Mouse (Mus musculus): ENCODE results near the gene Prkce. TPM values are rescaled to one million over a fixed set of nuclear protein-coding genes. Genes with fewer than 3 reads are reported as not detected.
A peak's percentile ranks its signal among the peaks of the same experiment; 100 is the strongest.

The Prkce gene
- polyA plus RNA-seq, 1 experiment from 2014 or later: 7.4 TPM

DNA sequence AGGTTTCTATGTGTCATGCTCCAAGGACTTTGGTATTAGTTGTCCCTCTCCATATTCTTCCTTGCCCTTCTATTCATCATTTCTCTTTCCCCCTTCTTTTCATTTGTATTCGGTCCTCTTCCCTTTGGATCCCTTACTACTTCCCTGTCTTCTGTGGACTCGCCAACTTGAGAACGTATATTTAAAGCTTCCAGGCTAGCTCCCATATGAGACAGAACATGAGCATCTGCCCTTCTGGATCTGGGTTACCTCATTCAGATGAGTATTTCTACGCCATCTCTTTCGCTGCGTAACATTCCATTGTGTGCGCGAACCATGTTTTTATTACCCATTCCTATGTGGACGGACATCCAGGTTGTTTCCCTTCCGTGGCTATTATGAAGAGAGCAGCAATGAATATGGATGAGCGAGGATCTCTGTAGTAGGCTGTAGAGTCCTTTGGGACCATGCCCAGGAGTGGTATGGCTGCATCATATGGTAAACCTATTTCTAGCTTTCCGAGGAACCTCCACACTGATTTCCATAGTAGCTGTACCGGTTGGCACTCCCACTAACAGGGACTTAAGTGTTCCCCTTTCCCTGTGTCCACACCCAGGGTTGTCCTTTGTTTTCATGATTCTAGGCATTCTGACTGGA is 152.5 kb downstream of the Prkce start:
- ATAC-seq (ENCODE audit: low FRiP score): no peak

GRCm38 (mm10) chr17:86322840-86323239 is 155.3 kb downstream of the Prkce start:
- no peaks in the 10 kb centered on the region for H3K9me3 ChIP-seq (ENCODE audit: control insufficient read depth, low read length)
- H3K4me2 ChIP-seq (replicated peaks; ENCODE audit: low read depth, low read length): no peak overlapping the region
- H3K27me3 ChIP-seq (ENCODE audit: control insufficient read depth, insufficient read depth, low read length): no peaks in the 10 kb centered on the region
- H3K9ac ChIP-seq (ENCODE audit: low read depth, low read length): no peak overlapping the region
- 86% methylated on average over 5 of the region's 5 CpGs for WGBS
- no peaks in the 10 kb centered on the region; the same call in 1 of the 2 replicates for H3K4me1 ChIP-seq (replicated peaks; ENCODE audit: control insufficient read depth, insufficient read depth, low read length)
- no peak overlapping the region for H3K27ac ChIP-seq (ENCODE audit: low read depth, low read length)
- ATAC-seq (ENCODE audit: low FRiP score): no peak
- no peak overlapping the region for H3K4me3 ChIP-seq (ENCODE audit: low read depth, low read length)
- no peak for DNase-seq (ENCODE audit: low spot score)
- H3K36me3 ChIP-seq (ENCODE audit: control insufficient read depth, insufficient read depth, low read length): no peaks in the 10 kb centered on the region

More for the DNA sequence above, 152.5 kb downstream of the Prkce start:
- Histone ChIP-seq H3K4me3 (ENCODE audit: low read depth, low read length) (no peak overlapping the region), H3K27ac (ENCODE audit: low read depth, low read length) (no peak overlapping the region), H3K9me3 (ENCODE audit: control insufficient read depth, low read length) (no peaks in the 10 kb centered on the region), H3K4me2 (replicated peaks; ENCODE audit: low read depth, low read length) (no peak overlapping the region), H3K36me3 (ENCODE audit: control insufficient read depth, insufficient read depth, low read length) (no peaks in the 10 kb centered on the region), H3K9ac (ENCODE audit: low read depth, low read length) (no peak overlapping the region), H3K27me3 (ENCODE audit: control insufficient read depth, insufficient read depth, low read length) (no peaks in the 10 kb centered on the region), H3K4me1 (replicated peaks; ENCODE audit: control insufficient read depth, insufficient read depth, low read length) (no peaks in the 10 kb centered on the region; the same call in 1 of the 2 replicates)
- WGBS: 88% methylated on average over 13 of the region's 13 CpGs
- no peak for DNase-seq (ENCODE audit: low spot score)

DNA sequence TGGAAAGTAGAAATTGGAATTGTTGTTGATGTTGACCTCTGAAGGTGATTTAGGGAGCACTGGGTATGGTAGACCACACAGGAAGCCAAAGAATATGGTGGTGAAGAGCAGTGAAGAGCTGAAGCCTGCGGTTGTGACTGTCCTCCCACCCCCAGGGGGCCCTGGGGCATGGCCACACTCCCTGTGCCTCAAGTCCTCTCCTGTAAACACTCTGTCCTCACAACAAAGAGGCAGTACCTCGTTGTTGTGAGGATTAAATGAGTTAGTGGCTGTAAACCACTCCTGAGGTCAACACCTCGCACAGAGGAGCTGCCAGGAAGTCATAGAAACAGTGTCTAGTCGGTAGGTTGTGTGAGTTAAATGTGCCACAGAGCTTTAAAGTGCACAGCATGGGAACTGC is 155.7 kb downstream of the Prkce start:
- WGBS: 54% methylated on average over 4 of the region's 4 CpGs
- Histone ChIP-seq H3K4me3 (ENCODE audit: low read depth, low read length) (no peak overlapping the region), H3K27ac (ENCODE audit: low read depth, low read length) (no peak overlapping the region), H3K4me1 (replicated peaks; ENCODE audit: control insufficient read depth, insufficient read depth, low read length) (no peaks in the 10 kb centered on the region; the same call in 1 of the 2 replicates), H3K9me3 (ENCODE audit: control insufficient read depth, low read length) (no peaks in the 10 kb centered on the region), H3K9ac (ENCODE audit: low read depth, low read length) (no peak overlapping the region), H3K4me2 (replicated peaks; ENCODE audit: low read depth, low read length) (no peak overlapping the region), H3K36me3 (ENCODE audit: control insufficient read depth, insufficient read depth, low read length) (no peaks in the 10 kb centered on the region), H3K27me3 (ENCODE audit: control insufficient read depth, insufficient read depth, low read length) (no peaks in the 10 kb centered on the region)
- no peak for DNase-seq (ENCODE audit: low spot score)
- no peak for ATAC-seq (ENCODE audit: low FRiP score)

GRCm38 (mm10) chr17:86323909-86324686 is 156.5 kb downstream of the Prkce start:
- Histone ChIP-seq H3K9me3 (ENCODE audit: control insufficient read depth, low read length) (no peaks in the 10 kb centered on the region), H3K36me3 (ENCODE audit: control insufficient read depth, insufficient read depth, low read length) (no peaks in the 10 kb centered on the region), H3K4me2 (replicated peaks; ENCODE audit: low read depth, low read length) (no peak overlapping the region), H3K27me3 (ENCODE audit: control insufficient read depth, insufficient read depth, low read length) (no peaks in the 10 kb centered on the region), H3K27ac (ENCODE audit: low read depth, low read length) (peak overlapping the region; percentile 62; the same call in 1 of the 2 replicates), H3K9ac (ENCODE audit: low read depth, low read length) (no peak overlapping the region), H3K4me1 (replicated peaks; ENCODE audit: control insufficient read depth, insufficient read depth, low read length) (no peaks in the 10 kb centered on the region; the same call in 1 of the 2 replicates), H3K4me3 (ENCODE audit: low read depth, low read length) (no peak overlapping the region)
- ATAC-seq (ENCODE audit: low FRiP score) (peak; percentile 83), DNase-seq (ENCODE audit: low spot score) (peak; percentile 38)
- WGBS: 45% methylated on average over 6 of the region's 6 CpGs

DNA sequence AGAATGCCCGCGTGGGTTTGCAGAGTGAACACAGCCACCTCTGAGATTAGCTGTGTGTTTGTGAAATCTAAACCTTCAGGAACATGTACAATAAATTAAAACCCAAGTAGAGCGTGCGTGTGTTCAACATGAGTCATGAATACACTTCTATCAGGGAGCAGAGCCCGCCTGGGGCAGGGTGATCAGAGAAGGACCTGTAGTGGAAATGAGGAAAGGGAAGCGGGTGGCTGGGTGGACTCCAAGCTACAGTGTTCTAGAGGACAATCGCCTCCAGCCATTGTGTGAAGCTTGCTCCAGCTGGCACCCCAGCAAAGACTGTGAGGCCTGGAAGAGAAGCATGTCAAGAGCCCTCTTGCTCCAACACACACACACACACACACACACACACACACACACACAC is 157.2 kb downstream of the Prkce start:
- Histone ChIP-seq H3K36me3 (ENCODE audit: control insufficient read depth, insufficient read depth, low read length) (no peaks in the 10 kb centered on the region), H3K4me1 (replicated peaks; ENCODE audit: control insufficient read depth, insufficient read depth, low read length) (no peaks in the 10 kb centered on the region; the same call in 1 of the 2 replicates), H3K27ac (ENCODE audit: low read depth, low read length) (peak overlapping the region; percentile 62; the same call in 1 of the 2 replicates), H3K4me2 (replicated peaks; ENCODE audit: low read depth, low read length) (no peak overlapping the region), H3K27me3 (ENCODE audit: control insufficient read depth, insufficient read depth, low read length) (no peaks in the 10 kb centered on the region), H3K9ac (ENCODE audit: low read depth, low read length) (no peak overlapping the region), H3K9me3 (ENCODE audit: control insufficient read depth, low read length) (no peaks in the 10 kb centered on the region), H3K4me3 (ENCODE audit: low read depth, low read length) (no peak overlapping the region)
- no peak for ATAC-seq (ENCODE audit: low FRiP score)
- DNase-seq (ENCODE audit: low spot score): no peak
- 68% methylated on average over 7 of the region's 7 CpGs for WGBS

DNA sequence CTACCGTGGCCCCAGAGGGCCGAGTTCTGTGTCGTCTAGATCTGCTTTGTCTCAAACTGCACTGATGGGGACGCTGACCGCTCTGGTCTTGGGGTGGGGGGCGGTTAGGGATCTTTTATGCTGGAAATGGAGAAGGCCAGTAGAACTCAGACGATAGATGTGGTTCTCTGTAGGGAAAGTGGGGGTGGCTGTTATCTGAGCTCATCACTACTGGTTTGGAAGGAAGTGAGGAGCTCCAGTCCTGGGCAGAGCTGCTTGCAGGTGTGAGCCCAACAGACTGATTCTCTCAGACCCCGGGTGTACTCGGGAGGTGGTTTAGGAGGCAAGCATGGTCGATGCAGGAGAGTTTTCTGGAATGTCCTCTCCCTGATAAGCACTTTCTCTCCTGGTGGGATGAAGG is 157.7 kb downstream of the Prkce start:
- Histone ChIP-seq H3K9ac (ENCODE audit: low read depth, low read length) (no peak overlapping the region), H3K27me3 (ENCODE audit: control insufficient read depth, insufficient read depth, low read length) (no peaks in the 10 kb centered on the region), H3K36me3 (ENCODE audit: control insufficient read depth, insufficient read depth, low read length) (no peaks in the 10 kb centered on the region), H3K4me2 (replicated peaks; ENCODE audit: low read depth, low read length) (no peak overlapping the region), H3K9me3 (ENCODE audit: control insufficient read depth, low read length) (no peaks in the 10 kb centered on the region), H3K4me3 (ENCODE audit: low read depth, low read length) (no peak overlapping the region), H3K27ac (ENCODE audit: low read depth, low read length) (peak overlapping the region; percentile 62; the same call in 1 of the 2 replicates), H3K4me1 (replicated peaks; ENCODE audit: control insufficient read depth, insufficient read depth, low read length) (no peaks in the 10 kb centered on the region; the same call in none of the 2 replicates)
- ATAC-seq (ENCODE audit: low FRiP score) (no peak), DNase-seq (ENCODE audit: low spot score) (no peak)
- 82% methylated on average over 10 of the region's 10 CpGs for WGBS

- Histone ChIP-seq H3K9me3 (ENCODE audit: control insufficient read depth, low read length) (no peaks in the 10 kb centered on the region), H3K4me2 (replicated peaks; ENCODE audit: low read depth, low read length) (no peak overlapping the region), H3K4me3 (ENCODE audit: low read depth, low read length) (no peak overlapping the region), H3K27ac (ENCODE audit: low read depth, low read length) (no peak overlapping the region), H3K9ac (ENCODE audit: low read depth, low read length) (no peak overlapping the region), H3K36me3 (ENCODE audit: control insufficient read depth, insufficient read depth, low read length) (no peaks in the 10 kb centered on the region), H3K27me3 (ENCODE audit: control insufficient read depth, insufficient read depth, low read length) (no peaks in the 10 kb centered on the region), H3K4me1 (replicated peaks; ENCODE audit: control insufficient read depth, insufficient read depth, low read length) (no peaks in the 10 kb centered on the region; the same call in none of the 2 replicates)
- ATAC-seq (ENCODE audit: low FRiP score) (no peak), DNase-seq (ENCODE audit: low spot score) (no peak)
- 70% methylated on average over 4 of the region's 4 CpGs for WGBS
These were observed 160.4 kb downstream of the Prkce start for GRCm38 (mm10) chr17:86327958-86328357.

GRCm38 (mm10) chr17:86329273-86330075 is 161.9 kb downstream of the Prkce start:
- Histone ChIP-seq H3K27ac (ENCODE audit: low read depth, low read length) (no peak overlapping the region), H3K4me2 (replicated peaks; ENCODE audit: low read depth, low read length) (no peak overlapping the region), H3K27me3 (ENCODE audit: control insufficient read depth, insufficient read depth, low read length) (no peaks in the 10 kb centered on the region), H3K36me3 (ENCODE audit: control insufficient read depth, insufficient read depth, low read length) (no peaks in the 10 kb centered on the region), H3K9ac (ENCODE audit: low read depth, low read length) (no peak overlapping the region), H3K4me1 (replicated peaks; ENCODE audit: control insufficient read depth, insufficient read depth, low read length) (no peaks in the 10 kb centered on the region; the same call in none of the 2 replicates), H3K4me3 (ENCODE audit: low read depth, low read length) (no peak overlapping the region), H3K9me3 (ENCODE audit: control insufficient read depth, low read length) (no peaks in the 10 kb centered on the region)
- 0 out of 2 replicates have a peak, but pooled peaks have one; percentile 21 for ATAC-seq (ENCODE audit: low FRiP score)
- 34% methylated on average over 16 of the region's 16 CpGs for WGBS
- no peak for DNase-seq (ENCODE audit: low spot score)

Data from hindbrain, embryonic 11.5 days (tissue).